Mouse (Mus musculus) kidney, embryonic 15.5 days (tissue): ENCODE measurements at regions not wholly inside any gene's neighbourhood (a gene's known extent, or its start where the extent isn't known, plus 50 kb on each side); places are given as distances from the start of the nearest gene placed in this dataset.

Experiments used
- ATAC-seq: fragments of 200-750 bp; cut with Nextera tagmentation; replicated peaks from 2 replicates; pipeline ENCODE4 v1.8.0; 2017; ENCODE audit warnings: moderate TSS enrichment; ENCODE audit not compliant: low FRiP score
- H3K27ac ChIP-seq: fragments of 300-500 bp; sonication (generic); 2 replicates; pipeline ENCODE4 v1.5.1; 2015; ENCODE audit warnings: mild to moderate bottlenecking, inconsistent platforms
- H3K27me3 ChIP-seq: fragments of 300-500 bp; sonication (generic); 2 replicates; pipeline ENCODE4 v1.6.1; 2015; ENCODE audit warnings: inconsistent platforms
- H3K36me3 ChIP-seq: fragments of 300-500 bp; sonication (generic); 2 replicates; pipeline ENCODE4 v1.6.1; 2015; ENCODE audit warnings: inconsistent platforms
- H3K4me1 ChIP-seq: fragments of 300-500 bp; sonication (generic); 2 replicates; pipeline ENCODE4 v1.6.1; 2015; ENCODE audit warnings: inconsistent platforms
- H3K4me2 ChIP-seq: fragments of 300-500 bp; sonication (generic); 2 replicates; pipeline ENCODE4 v1.6.1; 2015; ENCODE audit warnings: moderate library complexity, mild to moderate bottlenecking, inconsistent platforms
- H3K4me3 ChIP-seq: fragments of 300-500 bp; sonication (generic); replicated peaks from 2 replicates; pipeline ENCODE4 v1.5.1; 2015; ENCODE audit warnings: mild to moderate bottlenecking, inconsistent platforms
- H3K9ac ChIP-seq: fragments of 300-500 bp; sonication (generic); 2 replicates; pipeline ENCODE4 v1.6.1; 2015; ENCODE audit warnings: mild to moderate bottlenecking, inconsistent platforms
- H3K9me3 ChIP-seq: fragments of 300-500 bp; sonication (generic); replicated peaks from 2 replicates; pipeline ENCODE4 v1.6.1; 2016; ENCODE audit warnings: inconsistent platforms
- WGBS: fragments of 180-500 bp; shearing (Covaris S2); methylation state at CpG from one replicate; pipeline ENCODE4 v1.1.7; 2015; ENCODE audit warnings: mixed read lengths; 5-methylcytosine and 5-hydroxymethylcytosine counted together

GRCm38 (mm10) chr10:96981516-96981869 is 364.7 kb downstream of the Btg1 start:
- H3K36me3 ChIP-seq: no peaks in the 10 kb centered on the region
- WGBS: 80% methylated on average over 2 of the region's 2 CpGs
- no peaks in the 10 kb centered on the region for H3K4me1 ChIP-seq
- ATAC-seq: no peak
- no peak overlapping the region for H3K4me2 ChIP-seq
- no peak overlapping the region for H3K9ac ChIP-seq
- H3K27ac ChIP-seq: no peak overlapping the region
- H3K9me3 ChIP-seq: no peaks in the 10 kb centered on the region
- H3K27me3 ChIP-seq: no peaks in the 10 kb centered on the region
- no peak overlapping the region for H3K4me3 ChIP-seq

GRCm38 (mm10) chr10:97000871-97001270 is 384.1 kb downstream of the Btg1 start:
- H3K27ac ChIP-seq: no peak overlapping the region
- H3K4me3 ChIP-seq: no peak overlapping the region
- no peak overlapping the region for H3K9ac ChIP-seq
- H3K36me3 ChIP-seq: no peaks in the 10 kb centered on the region
- ATAC-seq: no peak
- H3K4me2 ChIP-seq: no peak overlapping the region
- no peaks in the 10 kb centered on the region for H3K27me3 ChIP-seq
- H3K4me1 ChIP-seq: no peaks in the 10 kb centered on the region
- no peaks in the 10 kb centered on the region for H3K9me3 ChIP-seq

- no peaks in the 10 kb centered on the region for H3K9me3 ChIP-seq
- H3K9ac ChIP-seq: no peak overlapping the region
- no peak overlapping the region for H3K4me2 ChIP-seq
- H3K4me3 ChIP-seq: no peak overlapping the region
- no peak overlapping the region for H3K27ac ChIP-seq
- no peak for ATAC-seq
- no peaks in the 10 kb centered on the region for H3K4me1 ChIP-seq
- no peaks in the 10 kb centered on the region for H3K27me3 ChIP-seq
- H3K36me3 ChIP-seq: no peaks in the 10 kb centered on the region
Measured at GRCm38 (mm10) chr10:97008873-97009272, 392.1 kb downstream of the Btg1 start.

GRCm38 (mm10) chr10:97009859-97010258 is 393.1 kb downstream of the Btg1 start:
- no peaks in the 10 kb centered on the region for H3K4me1 ChIP-seq

GRCm38 (mm10) chr10:97018641-97019040 is 401.8 kb downstream of the Btg1 start:
- Histone ChIP-seq H3K4me1 (no peaks in the 10 kb centered on the region), H3K36me3 (no peaks in the 10 kb centered on the region), H3K9ac (no peak overlapping the region), H3K4me3 (no peak overlapping the region), H3K27ac (no peak overlapping the region), H3K9me3 (no peaks in the 10 kb centered on the region), H3K4me2 (no peak overlapping the region), H3K27me3 (no peaks in the 10 kb centered on the region)
- no peak for ATAC-seq
- WGBS: 57% methylated on average over 3 of the region's 3 CpGs

More at GRCm38 (mm10) chr10:97009859-97010258, 393.1 kb downstream of the Btg1 start:
- H3K36me3 ChIP-seq: no peaks in the 10 kb centered on the region
- no peak overlapping the region for H3K4me3 ChIP-seq
- H3K27me3 ChIP-seq: no peaks in the 10 kb centered on the region
- no peak overlapping the region for H3K27ac ChIP-seq
- WGBS: 90% methylated on average over 1 of the region's 1 CpGs
- H3K9me3 ChIP-seq: no peaks in the 10 kb centered on the region
- no peak overlapping the region for H3K4me2 ChIP-seq
- no peak overlapping the region for H3K9ac ChIP-seq
- ATAC-seq: no peak

- no peak for ATAC-seq
Measured at GRCm38 (mm10) chr10:97028776-97029175, 412.0 kb downstream of the Btg1 start.

GRCm38 (mm10) chr10:97030996-97031395 is 414.2 kb downstream of the Btg1 start:
- no peaks in the 10 kb centered on the region for H3K36me3 ChIP-seq
- no peak for ATAC-seq
- H3K4me3 ChIP-seq: no peak overlapping the region
- WGBS: 90% methylated on average over 2 of the region's 2 CpGs
- no peak overlapping the region for H3K9ac ChIP-seq
- H3K4me1 ChIP-seq: no peaks in the 10 kb centered on the region
- no peak overlapping the region for H3K4me2 ChIP-seq
- H3K27ac ChIP-seq: no peak overlapping the region
- H3K27me3 ChIP-seq: no peaks in the 10 kb centered on the region
- no peaks in the 10 kb centered on the region for H3K9me3 ChIP-seq

More at GRCm38 (mm10) chr10:97028776-97029175, 412.0 kb downstream of the Btg1 start:
- Histone ChIP-seq H3K27ac (no peak overlapping the region), H3K36me3 (no peaks in the 10 kb centered on the region), H3K4me2 (no peak overlapping the region), H3K4me1 (no peaks in the 10 kb centered on the region), H3K9me3 (no peaks in the 10 kb centered on the region), H3K4me3 (no peak overlapping the region), H3K9ac (no peak overlapping the region), H3K27me3 (no peaks in the 10 kb centered on the region)
- WGBS: 87% methylated on average over 5 of the region's 5 CpGs

GRCm38 (mm10) chr10:97035371-97035786 is 418.6 kb downstream of the Btg1 start:
- H3K27me3 ChIP-seq: no peaks in the 10 kb centered on the region
- ATAC-seq: no peak
- H3K36me3 ChIP-seq: no peaks in the 10 kb centered on the region
- 64% methylated on average over 12 of the region's 12 CpGs for WGBS
- no peak overlapping the region for H3K4me3 ChIP-seq
- H3K9ac ChIP-seq: no peak overlapping the region
- no peak overlapping the region for H3K4me2 ChIP-seq
- no peak overlapping the region for H3K27ac ChIP-seq
- no peaks in the 10 kb centered on the region for H3K9me3 ChIP-seq
- no peaks in the 10 kb centered on the region for H3K4me1 ChIP-seq

GRCm38 (mm10) chr10:97038025-97038424 is 421.2 kb downstream of the Btg1 start:
- H3K4me3 ChIP-seq: no peak overlapping the region
- H3K9ac ChIP-seq: no peak overlapping the region
- H3K4me2 ChIP-seq: no peak overlapping the region
- H3K9me3 ChIP-seq: no peaks in the 10 kb centered on the region
- no peak for ATAC-seq
- H3K27me3 ChIP-seq: no peaks in the 10 kb centered on the region
- 36% methylated on average over 4 of the region's 4 CpGs for WGBS
- H3K36me3 ChIP-seq: no peaks in the 10 kb centered on the region
- H3K27ac ChIP-seq: no peak overlapping the region
- H3K4me1 ChIP-seq: no peaks in the 10 kb centered on the region

- WGBS: 91% methylated on average over 2 of the region's 2 CpGs
- H3K9me3 ChIP-seq: no peaks in the 10 kb centered on the region
- H3K4me1 ChIP-seq: no peaks in the 10 kb centered on the region
- H3K27ac ChIP-seq: no peak overlapping the region
- no peak overlapping the region for H3K4me3 ChIP-seq
- ATAC-seq: no peak
- H3K36me3 ChIP-seq: no peaks in the 10 kb centered on the region
- no peak overlapping the region for H3K9ac ChIP-seq
- H3K27me3 ChIP-seq: no peaks in the 10 kb centered on the region
- no peak overlapping the region for H3K4me2 ChIP-seq
Measured at GRCm38 (mm10) chr10:97047566-97047965, 430.8 kb downstream of the Btg1 start.

- H3K36me3 ChIP-seq: no peaks in the 10 kb centered on the region
- 67% methylated on average over 1 of the region's 2 CpGs for WGBS
- H3K4me3 ChIP-seq: no peak overlapping the region
- H3K27me3 ChIP-seq: no peaks in the 10 kb centered on the region
- no peak for ATAC-seq
- no peaks in the 10 kb centered on the region for H3K9me3 ChIP-seq
- no peak overlapping the region for H3K27ac ChIP-seq
- H3K4me2 ChIP-seq: no peak overlapping the region
- no peaks in the 10 kb centered on the region for H3K4me1 ChIP-seq
- no peak overlapping the region for H3K9ac ChIP-seq
Measured at GRCm38 (mm10) chr10:97047996-97048395, 431.2 kb downstream of the Btg1 start.

GRCm38 (mm10) chr10:97054472-97054871 is 424.9 kb upstream of the Dcn start:
- Histone ChIP-seq H3K4me3 (no peak overlapping the region), H3K9ac (no peak overlapping the region), H3K4me2 (no peak overlapping the region), H3K27me3 (no peaks in the 10 kb centered on the region), H3K9me3 (no peaks in the 10 kb centered on the region), H3K36me3 (no peaks in the 10 kb centered on the region), H3K27ac (no peak overlapping the region), H3K4me1 (no peaks in the 10 kb centered on the region)
- ATAC-seq: no peak
- WGBS: 92% methylated on average over 3 of the region's 3 CpGs

GRCm38 (mm10) chr10:97061961-97062360 is 417.4 kb upstream of the Dcn start:
- Histone ChIP-seq H3K4me2 (no peak overlapping the region), H3K9me3 (no peaks in the 10 kb centered on the region), H3K4me1 (no peaks in the 10 kb centered on the region), H3K27me3 (no peaks in the 10 kb centered on the region), H3K36me3 (no peaks in the 10 kb centered on the region), H3K27ac (no peak overlapping the region), H3K4me3 (no peak overlapping the region), H3K9ac (no peak overlapping the region)
- no peak for ATAC-seq
- 59% methylated on average over 3 of the region's 3 CpGs for WGBS
